Comparison of ENCODE assay signal across 8 mouse cellular contexts in genomic region chr11:115373805-115374694, GRCm38 (mm10). TPM values are rescaled to one million over a fixed set of nuclear protein-coding genes. Genes with fewer than 3 reads are reported as not detected.
DNase-seq lines count a peak whose midpoint lies in the region; ATAC-seq and TF ChIP-seq lines count a peak whose summit lies in the region.

No protein-coding gene starts in this region.

- peak; percentile 55 for ATAC-seq in embryonic facial prominence, embryonic 15.5 days (ENCODE audit: insufficient number of reproducible peaks, low FRiP score, low TSS enrichment, low read depth)
- ATAC-seq in heart, embryonic 12.5 days (ENCODE audit: insufficient number of reproducible peaks, low FRiP score) = peak; percentile 55; the same call in 1 of the 2 replicates
- peak; percentile 39 for ATAC-seq in kidney, embryonic 16.5 days (ENCODE audit: low FRiP score, low TSS enrichment)
- no peak for ATAC-seq in liver, embryonic 11.5 days (replicated peaks; ENCODE audit: low FRiP score)
- ATAC-seq in monocyte, adult 5-6 weeks (replicated peaks; ENCODE audit: insufficient number of reproducible peaks, low FRiP score, low TSS enrichment, poor library complexity, severe bottlenecking) = 0 out of 2 replicates have a peak, but pooled peaks have one; percentile 20

- H3K4me2 ChIP-seq in embryonic facial prominence, embryonic 15.5 days (replicated peaks) = peak overlapping the region; percentile 65
- H3K4me2 ChIP-seq in heart, embryonic 12.5 days = peak overlapping the region; percentile 76
- peak overlapping the region; percentile 57 for H3K4me2 ChIP-seq in kidney, embryonic 16.5 days (replicated peaks; ENCODE audit: low read depth, low read length)
- H3K4me2 ChIP-seq in liver, embryonic 11.5 days = peak overlapping the region; percentile 49

- 3% methylated on average over 30 of the region's 30 CpGs for WGBS in thymus, adult 2 months
- 1% methylated on average over 30 of the region's 30 CpGs for WGBS in embryonic facial prominence, embryonic 15.5 days
- 2% methylated on average over 30 of the region's 30 CpGs for WGBS in heart, embryonic 12.5 days
- WGBS in kidney, embryonic 16.5 days = 2% methylated on average over 30 of the region's 30 CpGs
- 3% methylated on average over 30 of the region's 30 CpGs for WGBS in liver, embryonic 11.5 days

- H3K9me3 ChIP-seq in embryonic facial prominence, embryonic 15.5 days (replicated peaks) = no peaks in the 10 kb centered on the region
- peaks cover 4% of the 10 kb centered on the region; the same call in 1 of the 2 replicates for H3K9me3 ChIP-seq in heart, embryonic 12.5 days (replicated peaks)
- no peaks in the 10 kb centered on the region for H3K9me3 ChIP-seq in kidney, embryonic 16.5 days (ENCODE audit: low read length)
- no peaks in the 10 kb centered on the region for H3K9me3 ChIP-seq in liver, embryonic 11.5 days (ENCODE audit: control insufficient read depth, low read length)

- peaks cover 18% of the 10 kb centered on the region for H3K27me3 ChIP-seq in thymus, adult 2 months (ENCODE audit: control insufficient read depth, insufficient read depth, low read length)
- H3K27me3 ChIP-seq in embryonic facial prominence, embryonic 15.5 days = peaks cover 64% of the 10 kb centered on the region
- H3K27me3 ChIP-seq in heart, embryonic 12.5 days (replicated peaks) = peaks cover 66% of the 10 kb centered on the region
- peaks cover 55% of the 10 kb centered on the region for H3K27me3 ChIP-seq in kidney, embryonic 16.5 days (ENCODE audit: insufficient read depth, low read length)
- peaks cover 47% of the 10 kb centered on the region for H3K27me3 ChIP-seq in liver, embryonic 11.5 days (replicated peaks; ENCODE audit: control insufficient read depth, insufficient read depth, low read length)

- no peak overlapping the region for H3K27ac ChIP-seq in thymus, adult 2 months (ENCODE audit: control insufficient read depth, insufficient read depth, low read length)
- H3K27ac ChIP-seq in embryonic facial prominence, embryonic 15.5 days (replicated peaks) = no peak overlapping the region
- no peak overlapping the region for H3K27ac ChIP-seq in heart, embryonic 12.5 days (ENCODE audit: poor library complexity, severe bottlenecking)
- no peak overlapping the region for H3K27ac ChIP-seq in kidney, embryonic 16.5 days (ENCODE audit: low read length)
- H3K27ac ChIP-seq in liver, embryonic 11.5 days (ENCODE audit: low read depth, low read length) = no peak overlapping the region

- 0 out of 2 replicates have a peak overlapping the region, but pooled peaks have one; percentile 1 for H3K9ac ChIP-seq in embryonic facial prominence, embryonic 15.5 days
- H3K9ac ChIP-seq in heart, embryonic 12.5 days = peak overlapping the region; percentile 67
- peak overlapping the region; percentile 43 for H3K9ac ChIP-seq in kidney, embryonic 16.5 days (replicated peaks; ENCODE audit: low read length)
- H3K9ac ChIP-seq in liver, embryonic 11.5 days (ENCODE audit: low read depth, low read length) = peak overlapping the region; percentile 6; the same call in 1 of the 2 replicates

- no peak for TF ChIP-seq POLR2A in thymus, adult 2 months (IDR thresholded peaks at IDR 0.05; ENCODE audit: control insufficient read depth, extremely low read depth, insufficient read depth, low read length, poor library complexity)

- H3K36me3 ChIP-seq in thymus, adult 2 months (ENCODE audit: control insufficient read depth, insufficient read depth, low read length) = no peaks in the 10 kb centered on the region
- no peaks in the 10 kb centered on the region for H3K36me3 ChIP-seq in embryonic facial prominence, embryonic 15.5 days
- H3K36me3 ChIP-seq in heart, embryonic 12.5 days = no peaks in the 10 kb centered on the region
- no peaks in the 10 kb centered on the region for H3K36me3 ChIP-seq in kidney, embryonic 16.5 days (ENCODE audit: insufficient read depth, low read length)
- H3K36me3 ChIP-seq in liver, embryonic 11.5 days (ENCODE audit: control insufficient read depth, insufficient read depth, low read length) = no peaks in the 10 kb centered on the region

- no peak for TF ChIP-seq CTCF in thymus, adult 2 months (IDR thresholded peaks at IDR 0.05; ENCODE audit: borderline replicate concordance, control insufficient read depth, extremely low read depth, insufficient read depth, low read length, poor library complexity)

- H3K4me1 ChIP-seq in thymus, adult 2 months (replicated peaks; ENCODE audit: control insufficient read depth, insufficient read depth, low read length) = peaks cover 8% of the 10 kb centered on the region
- peaks cover 13% of the 10 kb centered on the region for H3K4me1 ChIP-seq in embryonic facial prominence, embryonic 15.5 days
- peaks cover 14% of the 10 kb centered on the region for H3K4me1 ChIP-seq in heart, embryonic 12.5 days (replicated peaks)
- peaks cover 8% of the 10 kb centered on the region; the same call in 1 of the 2 replicates for H3K4me1 ChIP-seq in kidney, embryonic 16.5 days (ENCODE audit: insufficient read depth, low read length)
- H3K4me1 ChIP-seq in liver, embryonic 11.5 days (replicated peaks; ENCODE audit: control insufficient read depth, insufficient read depth, low read length) = peaks cover 4% of the 10 kb centered on the region; the same call in 1 of the 2 replicates

- no peak for DNase-seq in thymus, adult 2 months
- DNase-seq in thymus, adult 18-20 months = no peak
- DNase-seq in liver, embryonic 11.5 days (ENCODE audit: low spot score) = no peak
- peak; percentile 57 for DNase-seq in urinary bladder, postnatal 25 days (ENCODE audit: low spot score)

- H3K4me3 ChIP-seq in thymus, adult 2 months (ENCODE audit: control insufficient read depth, insufficient read depth, low read length) = peak overlapping the region; percentile 3; the same call in 1 of the 2 replicates
- peak overlapping the region; percentile 38 for H3K4me3 ChIP-seq in embryonic facial prominence, embryonic 15.5 days (replicated peaks)
- peak overlapping the region; percentile 42 for H3K4me3 ChIP-seq in heart, embryonic 12.5 days
- peak overlapping the region; percentile 40 for H3K4me3 ChIP-seq in kidney, embryonic 16.5 days (ENCODE audit: low read length)
- peak overlapping the region; percentile 32 for H3K4me3 ChIP-seq in liver, embryonic 11.5 days (ENCODE audit: low read depth, low read length)

RNA-seq across cellular contexts. Expression of gene Hid1, which starts 6.5 kb away (rescaled TPM):
- 127 and 143 TPM in 2 replicates for polyA plus RNA-seq in thymus, adult 2 months (2012; rRNA removed)
- 8.9 and 9.6 TPM in 2 replicates for polyA plus RNA-seq in embryonic facial prominence, embryonic 15.5 days (2015; fragmentation: Nextera tagmentation; extraction: Ambion mirVana)
- polyA plus RNA-seq in heart, embryonic 12.5 days (2016; fragmentation: Nextera tagmentation; extraction: Ambion mirVana) = 6.0 and 7.4 TPM in 2 replicates
- polyA plus RNA-seq in kidney, embryonic 16.5 days (2015; fragmentation: Nextera tagmentation; extraction: Ambion mirVana) = 7.9 and 8.6 TPM in 2 replicates
- 2.2 and 3.4 TPM in 2 replicates for polyA plus RNA-seq in liver, embryonic 11.5 days (2014; fragmentation: Nextera tagmentation; extraction: Ambion mirVana)
- total RNA-seq in monocyte, adult 5-6 weeks (2017) = 4.7 to 13.4 TPM (median 7.5 TPM) in 3 replicates

RNA-seq across cellular contexts. Expression of gene Cdr2l, which starts 7.7 kb away (rescaled TPM):
- 14.3 and 15.1 TPM in 2 replicates for polyA plus RNA-seq in thymus, adult 2 months (2012; rRNA removed)
- polyA plus RNA-seq in embryonic facial prominence, embryonic 15.5 days (2015; fragmentation: Nextera tagmentation; extraction: Ambion mirVana) = 13.7 and 13.8 TPM in 2 replicates
- 9.0 and 9.5 TPM in 2 replicates for polyA plus RNA-seq in heart, embryonic 12.5 days (2016; fragmentation: Nextera tagmentation; extraction: Ambion mirVana)
- polyA plus RNA-seq in kidney, embryonic 16.5 days (2015; fragmentation: Nextera tagmentation; extraction: Ambion mirVana) = 7.9 and 10.2 TPM in 2 replicates
- polyA plus RNA-seq in liver, embryonic 11.5 days (2014; fragmentation: Nextera tagmentation; extraction: Ambion mirVana) = 6.2 and 6.9 TPM in 2 replicates
- not detected in 3 replicates for total RNA-seq in monocyte, adult 5-6 weeks (2017)

RNA-seq across cellular contexts. Expression of gene Mrpl58, which starts 29.5 kb away (rescaled TPM):
- 144 and 166 TPM in 2 replicates for polyA plus RNA-seq in thymus, adult 2 months (2012; rRNA removed)
- polyA plus RNA-seq in embryonic facial prominence, embryonic 15.5 days (2015; fragmentation: Nextera tagmentation; extraction: Ambion mirVana) = 167 and 169 TPM in 2 replicates
- polyA plus RNA-seq in heart, embryonic 12.5 days (2016; fragmentation: Nextera tagmentation; extraction: Ambion mirVana) = 156 and 162 TPM in 2 replicates
- 195 and 203 TPM in 2 replicates for polyA plus RNA-seq in kidney, embryonic 16.5 days (2015; fragmentation: Nextera tagmentation; extraction: Ambion mirVana)
- polyA plus RNA-seq in liver, embryonic 11.5 days (2014; fragmentation: Nextera tagmentation; extraction: Ambion mirVana) = 165 TPM in 2 replicates
- 57.9 to 84.5 TPM (median 60.9 TPM) in 3 replicates for total RNA-seq in monocyte, adult 5-6 weeks (2017)

RNA-seq across cellular contexts. Expression of gene Otop3, which starts 39.5 kb away (rescaled TPM):
- 0.06 and 0.12 TPM in 2 replicates for polyA plus RNA-seq in thymus, adult 2 months (2012; rRNA removed)
- 0.24 and 0.35 TPM in 2 replicates for polyA plus RNA-seq in embryonic facial prominence, embryonic 15.5 days (2015; fragmentation: Nextera tagmentation; extraction: Ambion mirVana)
- not detected in 2 replicates for polyA plus RNA-seq in heart, embryonic 12.5 days (2016; fragmentation: Nextera tagmentation; extraction: Ambion mirVana)
- not detected in 2 replicates for polyA plus RNA-seq in kidney, embryonic 16.5 days (2015; fragmentation: Nextera tagmentation; extraction: Ambion mirVana)
- not detected in 2 replicates for polyA plus RNA-seq in liver, embryonic 11.5 days (2014; fragmentation: Nextera tagmentation; extraction: Ambion mirVana)
- total RNA-seq in monocyte, adult 5-6 weeks (2017) = 0.39 TPM in 1 of 3 replicates, not detected in the others

RNA-seq across cellular contexts. Expression of gene Atp5h, which starts 45.7 kb away (rescaled TPM):
- polyA plus RNA-seq in thymus, adult 2 months (2012; rRNA removed) = 118 and 155 TPM in 2 replicates
- polyA plus RNA-seq in embryonic facial prominence, embryonic 15.5 days (2015; fragmentation: Nextera tagmentation; extraction: Ambion mirVana) = 815 and 841 TPM in 2 replicates
- 1,576 and 1,627 TPM in 2 replicates for polyA plus RNA-seq in heart, embryonic 12.5 days (2016; fragmentation: Nextera tagmentation; extraction: Ambion mirVana)
- 942 and 981 TPM in 2 replicates for polyA plus RNA-seq in kidney, embryonic 16.5 days (2015; fragmentation: Nextera tagmentation; extraction: Ambion mirVana)
- polyA plus RNA-seq in liver, embryonic 11.5 days (2014; fragmentation: Nextera tagmentation; extraction: Ambion mirVana) = 835 and 884 TPM in 2 replicates
- 553 to 728 TPM (median 631 TPM) in 3 replicates for total RNA-seq in monocyte, adult 5-6 weeks (2017)

Comparison
In these comparisons a context has a peak if more than half of its experiments do, and no peak if none do; other contexts are left out.
1. H3K9ac ChIP-seq: peak in every context shown above with its lines; median percentile 67 in heart, embryonic 12.5 days; 43 in kidney, embryonic 16.5 days; 6 in liver, embryonic 11.5 days; 1 in embryonic facial prominence, embryonic 15.5 days.
2. RNA of gene Hid1, which starts 6.5 kb away (polyA plus RNA-seq): 127 to 143 TPM in thymus, adult 2 months; 8.9 to 9.6 TPM in embryonic facial prominence, embryonic 15.5 days, 7.9 to 8.6 TPM in kidney, embryonic 16.5 days, 6.0 to 7.4 TPM in heart, embryonic 12.5 days and 2.2 to 3.4 TPM in liver, embryonic 11.5 days; every median in the first group is over 10 times any median in the second.
3. Peak in every context shown above with its lines, with median percentiles within 50 percentile points of each other: H3K4me3 ChIP-seq and H3K4me2 ChIP-seq.